Mouse (Mus musculus) cerebellum, adult 11 months (tissue): ENCODE data around the gene Atp7a.

ENCODE experiments used
- DNase-seq: peaks from one replicate; pipeline ENCODE4 v3.0.0; 2022

Atp7a gene

DNA sequence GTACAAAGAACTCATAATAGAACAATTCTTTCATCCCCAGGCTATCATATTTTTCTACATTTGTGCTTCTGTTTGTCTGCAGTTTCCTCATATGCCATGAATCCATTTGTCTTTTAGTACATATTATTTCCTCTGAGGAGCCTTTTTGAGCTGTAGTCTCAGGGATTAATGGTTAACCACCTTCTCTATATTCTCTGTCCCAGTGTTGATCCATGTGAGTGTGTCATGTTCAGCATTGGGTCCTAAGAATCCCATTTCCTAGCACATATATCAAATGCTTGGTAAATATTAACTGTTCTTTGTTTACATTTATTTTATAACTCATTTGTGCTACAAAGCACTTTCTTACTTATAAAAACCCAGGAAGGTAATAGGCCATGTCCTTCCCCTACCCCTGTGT is 55.4 kb downstream of the Atp7a start:
- DNase-seq: no peak

- no peak for DNase-seq
These were observed 58.1 kb downstream of the Atp7a start for GRCm38 (mm10) chrX:106085132-106085531.

- DNase-seq: no peak
These were observed 58.5 kb downstream of the Atp7a start for GRCm38 (mm10) chrX:106085564-106085963.

- DNase-seq: no peak
These were observed 65.9 kb downstream of the Atp7a start for GRCm38 (mm10) chrX:106092939-106093338.

GRCm38 (mm10) chrX:106105464-106105863 is 78.4 kb downstream of the Atp7a start:
- DNase-seq: no peak

DNA sequence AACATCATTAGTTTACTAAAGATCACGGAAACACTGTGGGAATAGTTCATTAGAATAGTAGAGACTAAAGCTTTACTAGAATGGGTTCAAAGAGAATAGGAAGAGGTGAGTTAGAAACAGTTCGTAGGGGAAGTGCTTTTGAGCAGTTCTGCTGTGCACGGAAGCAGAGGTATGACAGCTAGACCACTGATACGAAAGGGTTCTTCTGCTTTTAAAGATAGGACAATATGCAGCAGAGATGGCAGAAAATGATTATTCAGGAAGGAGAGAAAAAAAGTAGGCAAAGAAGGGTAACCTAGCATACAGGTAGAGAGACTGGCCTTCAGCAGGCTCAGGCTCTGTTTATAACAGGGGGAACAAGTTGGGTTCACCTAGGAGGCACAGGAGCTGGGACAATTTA is 86.8 kb downstream of the Atp7a start:
- no peak for DNase-seq

DNA sequence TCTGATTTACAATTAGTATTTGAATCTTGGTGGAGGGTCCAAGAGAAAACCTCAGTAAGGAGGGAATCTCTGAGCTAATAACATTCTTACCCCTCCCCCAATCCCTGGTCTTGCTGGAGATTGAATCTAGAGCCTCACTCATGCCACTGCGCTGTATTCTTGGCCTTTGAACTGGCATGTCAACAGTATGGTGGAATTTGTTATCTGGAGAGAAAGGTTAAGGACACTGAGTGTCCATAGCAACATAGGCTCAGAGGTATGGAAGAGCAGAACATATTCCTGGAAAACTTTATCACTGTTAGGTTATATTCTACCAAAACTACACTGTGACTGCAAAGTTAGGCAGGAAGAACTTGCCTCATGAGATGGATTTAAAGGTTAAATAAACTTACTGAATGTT is 87.6 kb downstream of the Atp7a start:
- DNase-seq: no peak

DNA sequence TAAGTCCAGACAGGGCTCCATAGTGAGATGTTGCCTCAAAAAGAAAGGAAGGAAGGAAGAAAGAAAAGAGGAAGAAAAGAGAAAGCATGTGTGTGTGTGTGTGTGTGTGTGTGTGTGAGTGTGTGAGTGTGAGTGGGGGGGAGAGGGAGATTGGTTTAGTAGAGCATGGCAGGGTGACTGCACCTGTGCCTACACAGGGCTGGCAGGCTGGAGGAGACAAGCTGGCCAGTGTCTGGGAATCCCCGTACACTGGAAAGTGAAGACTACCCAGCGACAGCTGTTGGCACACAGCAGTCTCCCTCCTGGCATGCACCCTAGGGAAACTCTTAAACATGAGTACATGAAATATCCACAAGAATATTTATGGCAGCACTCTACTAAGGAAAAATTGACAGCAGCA is 95.7 kb downstream of the Atp7a start:
- DNase-seq: no peak

DNA sequence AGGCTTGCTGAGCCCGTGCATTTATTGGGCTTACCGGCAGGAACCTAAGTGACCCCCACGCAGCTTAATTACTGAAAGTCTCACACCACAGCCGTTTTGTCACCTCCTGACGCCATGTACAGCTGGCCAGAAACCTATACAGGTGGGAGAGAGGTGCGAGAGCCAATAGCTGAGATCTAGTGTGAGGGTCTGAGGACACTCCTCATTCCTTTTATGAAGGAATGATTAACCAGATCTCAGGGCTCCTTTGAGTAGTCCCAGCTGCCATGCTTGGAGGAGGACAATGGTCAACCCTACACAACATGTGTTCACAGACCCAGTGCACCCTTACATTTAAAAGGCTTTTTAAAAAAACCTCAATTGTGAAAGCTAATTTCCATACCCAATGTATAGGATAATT is 101.2 kb downstream of the Atp7a start:
- DNase-seq: no peak

DNA sequence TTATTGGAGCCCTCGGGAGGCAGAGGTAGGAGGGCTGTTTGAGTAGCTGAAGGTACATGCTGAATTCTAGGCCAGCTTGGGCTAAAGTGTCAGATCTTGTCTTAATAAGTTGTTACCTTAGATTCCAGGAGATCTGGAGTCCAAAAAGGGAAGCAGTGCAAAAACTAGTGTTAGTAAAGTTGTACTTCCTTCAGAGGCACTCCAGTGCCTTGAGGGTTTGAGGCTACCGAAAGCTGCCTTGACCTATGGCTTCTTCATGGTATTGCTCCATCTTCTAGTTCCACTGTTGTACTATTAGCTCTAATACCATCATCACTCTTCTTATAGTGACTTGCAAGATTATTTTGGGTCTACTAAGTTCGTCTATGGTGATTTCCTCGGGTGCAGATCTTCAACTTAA is 102.8 kb downstream of the Atp7a start:
- DNase-seq: no peak

DNA sequence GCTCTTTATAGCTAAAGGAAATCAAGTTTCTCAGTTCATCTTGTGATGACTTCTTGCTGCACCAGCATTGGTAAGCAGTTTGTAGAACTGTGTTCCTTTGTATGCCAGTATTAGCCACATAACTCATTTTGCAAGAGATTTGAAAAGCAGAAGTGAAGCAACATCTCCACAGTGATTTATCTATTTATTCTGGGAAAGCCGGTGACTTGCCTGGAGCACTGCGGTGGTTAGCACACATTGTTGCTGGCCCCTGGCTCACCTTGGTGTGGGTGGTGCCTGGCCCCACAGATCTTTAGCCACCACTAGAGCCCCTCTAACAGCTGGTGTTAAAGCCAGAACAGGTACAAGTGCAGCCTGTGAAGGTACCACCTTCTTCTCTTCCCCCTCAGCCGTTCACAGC is 107.8 kb downstream of the Atp7a start:
- DNase-seq: no peak

DNA sequence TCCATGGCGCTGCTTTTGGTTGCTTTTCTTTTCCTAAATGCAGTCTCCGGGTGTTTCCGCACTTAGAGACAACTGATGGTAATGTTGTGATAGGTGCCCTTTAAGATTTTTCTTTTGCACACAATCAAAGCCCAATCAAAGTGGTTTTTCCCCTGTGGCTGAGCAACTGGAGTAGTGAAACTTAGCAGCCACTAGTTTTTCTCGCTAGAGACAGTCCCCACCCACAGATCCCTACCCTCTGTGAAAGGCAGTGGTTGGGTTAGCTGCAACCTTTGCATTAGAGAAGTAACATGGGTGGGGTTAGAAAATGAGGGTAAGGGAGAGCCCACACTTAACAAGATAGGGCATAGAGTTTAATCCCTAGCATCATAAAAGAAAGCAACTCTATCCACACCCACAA is 108.4 kb downstream of the Atp7a start:
- DNase-seq: no peak

DNA sequence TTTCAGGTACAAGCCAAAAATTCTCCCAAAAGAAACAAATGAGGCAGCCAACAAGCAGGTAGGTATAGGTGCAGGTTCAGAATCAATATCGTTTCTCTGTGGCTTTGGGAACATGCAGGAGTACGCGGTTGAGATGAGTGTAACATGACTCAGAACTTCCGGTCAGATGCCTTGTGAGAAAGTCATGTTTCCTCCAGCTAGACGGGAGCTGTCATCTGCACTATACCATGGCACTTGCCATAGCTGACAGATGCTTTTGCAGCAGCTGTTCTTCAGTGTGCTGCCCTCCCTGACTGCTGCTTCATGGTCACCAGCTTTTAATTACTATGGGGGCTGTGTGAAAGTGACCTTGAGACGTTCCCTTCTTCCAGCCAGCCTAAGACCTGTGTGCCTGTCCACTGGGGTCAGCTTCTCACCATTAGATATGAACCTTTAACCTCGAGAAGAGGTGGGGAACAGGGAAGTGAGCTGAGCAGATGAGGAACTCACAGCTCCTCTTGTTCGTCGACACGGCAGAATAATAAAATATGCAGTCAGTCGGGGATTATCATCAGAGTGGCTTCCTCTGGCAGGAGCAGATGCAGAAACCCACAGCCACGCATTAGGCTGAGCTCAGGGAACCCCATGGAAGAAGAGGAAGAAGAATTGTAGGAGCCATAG is 109.0 kb downstream of the Atp7a start:
- no peak for DNase-seq

DNA sequence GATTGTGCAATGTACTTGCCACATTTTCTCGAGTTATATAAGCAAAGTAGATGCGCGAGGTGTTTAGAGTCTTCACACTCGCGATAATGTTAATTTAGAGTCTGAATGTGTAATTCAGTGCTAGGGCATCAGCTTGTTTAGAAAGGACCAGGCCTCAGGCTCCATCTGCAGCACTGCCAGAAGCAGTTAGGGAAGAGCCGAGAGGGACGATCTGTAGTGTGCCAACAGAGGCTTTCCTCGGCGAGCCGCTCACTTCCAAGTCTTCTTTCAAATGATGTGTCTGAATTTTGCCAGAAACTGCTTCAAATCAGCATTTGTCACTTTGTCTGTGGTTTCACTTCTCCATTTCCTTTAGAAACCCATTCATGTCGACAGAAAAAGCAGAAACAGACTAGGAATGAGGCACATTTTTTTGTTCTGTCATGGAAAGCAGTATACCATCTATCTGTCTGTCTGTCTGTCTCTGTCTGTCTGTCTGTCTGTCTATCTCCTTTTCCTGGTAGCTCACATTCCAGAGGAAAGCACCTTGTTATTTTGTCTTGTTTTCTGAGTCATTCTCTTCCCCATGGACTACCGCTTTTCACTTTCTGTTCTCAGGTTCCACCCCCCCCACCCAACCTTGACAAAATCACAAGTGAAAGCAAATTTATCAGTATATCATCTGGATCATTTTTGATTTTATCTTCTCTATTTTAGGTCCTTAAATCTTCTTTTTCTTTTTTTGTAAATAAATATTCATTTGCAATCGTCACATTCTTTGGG is 112.4 kb downstream of the Atp7a start:
- DNase-seq: no peak

DNA sequence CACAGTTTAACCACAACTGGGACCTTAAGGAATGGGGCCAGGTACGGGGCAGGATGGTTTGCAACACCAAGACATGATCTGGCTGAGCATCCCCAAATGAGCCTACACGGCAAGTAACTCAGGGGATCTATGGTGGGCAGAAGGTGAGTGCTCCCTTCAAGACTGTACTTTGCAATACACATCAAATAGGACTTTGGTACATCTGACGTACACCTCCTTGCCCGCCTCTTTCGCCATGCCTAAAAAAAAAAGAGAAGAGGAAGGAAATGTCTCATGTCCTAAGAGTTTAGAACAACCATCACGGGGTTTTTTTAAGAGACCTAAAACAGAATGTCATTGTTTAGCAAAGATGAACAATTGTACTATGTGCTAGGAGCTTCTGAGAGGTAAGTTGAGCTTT is 115.9 kb downstream of the Atp7a start, which contains the start of gene Tlr13:
TSS of gene Tlr13 (plus strand) at position 269 of the 400 bp plus-strand sequence.
- no peak for DNase-seq

DNA sequence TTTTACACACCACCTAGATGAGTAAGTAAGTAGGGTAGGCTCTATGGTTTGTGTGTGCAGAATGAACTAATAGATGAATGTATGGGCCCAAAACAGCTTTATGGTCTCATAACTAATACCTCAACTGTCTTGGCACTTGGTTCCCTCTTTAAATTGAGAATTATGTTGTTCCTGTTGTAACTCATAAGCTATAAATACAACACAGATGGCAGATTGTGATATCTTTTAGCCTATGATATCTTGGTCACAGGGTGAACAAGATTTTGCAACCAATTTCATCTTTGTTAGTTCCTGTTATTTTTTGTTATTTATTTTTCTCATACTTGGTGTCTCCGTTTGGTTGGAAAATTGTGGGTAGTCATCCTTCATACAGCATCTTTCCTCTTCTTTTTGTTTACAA is 121.1 kb downstream of the Atp7a start:
- DNase-seq: no peak

- DNase-seq: no peak
These were observed 122.4 kb downstream of the Atp7a start for GRCm38 (mm10) chrX:106149460-106149859.

DNA sequence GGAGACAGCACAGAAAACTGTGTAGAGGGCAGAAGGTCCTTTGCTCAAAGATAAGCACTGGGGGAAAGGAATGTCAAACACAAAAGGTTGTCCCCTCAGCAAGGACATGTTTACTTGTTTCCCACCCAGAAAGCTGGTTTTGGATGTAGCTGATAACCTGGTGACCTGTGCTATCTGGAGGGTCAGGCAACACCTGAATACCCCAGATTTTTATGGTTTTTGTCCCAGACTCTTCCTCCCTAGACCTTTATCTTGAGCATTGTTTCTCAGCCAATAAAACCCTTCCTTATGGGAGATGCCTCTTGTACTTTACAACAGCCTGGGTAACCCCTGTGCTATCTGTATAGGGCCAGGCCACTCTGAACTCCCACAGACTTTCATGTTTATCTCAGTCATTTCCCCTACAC is 127.1 kb downstream of the Atp7a start:
- no peak for DNase-seq

DNA sequence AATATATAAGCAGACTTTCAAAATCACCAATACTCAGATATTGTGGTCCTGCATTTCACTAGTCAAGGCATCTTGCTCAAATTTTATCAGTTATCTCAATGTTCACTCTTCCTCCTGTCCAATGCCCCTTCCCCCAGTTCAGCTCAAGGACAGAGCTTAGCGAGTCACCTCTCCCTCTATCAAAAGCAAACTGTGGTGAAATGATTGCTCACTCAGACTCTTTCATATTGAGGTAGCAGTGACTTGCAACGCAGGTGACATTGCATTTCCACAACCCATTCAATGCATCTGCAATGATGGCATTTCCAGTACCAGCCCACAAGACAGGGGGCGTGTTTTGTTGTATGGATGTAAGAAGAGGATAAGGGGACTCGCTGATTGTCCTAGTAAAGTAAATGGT is 128.8 kb downstream of the Atp7a start:
- DNase-seq: no peak

- no peak for DNase-seq
These were observed 136.9 kb downstream of the Atp7a start for GRCm38 (mm10) chrX:106163995-106164394.

DNA sequence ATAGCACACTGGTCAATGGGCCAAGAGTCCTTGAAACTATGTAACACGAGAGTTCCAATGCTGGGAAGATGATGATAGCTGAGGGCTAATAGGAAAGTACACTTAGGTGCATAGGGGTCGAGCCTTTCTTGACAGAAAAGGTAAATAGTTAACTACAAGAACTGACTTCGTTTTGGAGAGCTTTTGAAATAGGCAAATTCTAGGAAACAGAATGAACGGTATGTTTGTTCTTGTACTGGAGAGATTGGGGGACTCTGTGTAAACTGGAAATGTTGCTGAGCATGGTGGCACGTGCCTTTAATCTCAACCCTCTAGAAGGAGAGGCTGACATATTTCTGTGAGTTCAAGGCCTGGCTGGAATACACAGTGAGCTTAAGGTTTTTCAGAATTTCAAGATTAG is 137.5 kb downstream of the Atp7a start:
- DNase-seq: no peak

- DNase-seq: no peak
These were observed 138.0 kb downstream of the Atp7a start for GRCm38 (mm10) chrX:106165089-106165488.

- DNase-seq: peak; percentile 51
These were observed 144.2 kb downstream of the Atp7a start for GRCm38 (mm10) chrX:106171106-106171852.

- DNase-seq: no peak
These were observed 144.7 kb downstream of the Atp7a start for GRCm38 (mm10) chrX:106171853-106172154.
